Mouse (Mus musculus) cerebellum, adult 9-11 months (tissue): ENCODE measurements around the gene Nob1.
A peak's percentile ranks its signal among the peaks of the same experiment; 100 is the strongest.

Source experiments
- DNase-seq: peaks from one replicate; pipeline ENCODE4 v3.0.0; 2022

Nob1 gene

GRCm38 (mm10) chr8:107435962-107436831, 11.3 kb upstream of the Nob1 start, which contains the start of gene Wwp2:
TSS of gene Wwp2 (plus strand) at chr8:107436365.
- peak; percentile 79 for DNase-seq

- peak; percentile 20 for DNase-seq
Measured at GRCm38 (mm10) chr8:107435421-107435961, 10.6 kb upstream of the Nob1 start.

DNA sequence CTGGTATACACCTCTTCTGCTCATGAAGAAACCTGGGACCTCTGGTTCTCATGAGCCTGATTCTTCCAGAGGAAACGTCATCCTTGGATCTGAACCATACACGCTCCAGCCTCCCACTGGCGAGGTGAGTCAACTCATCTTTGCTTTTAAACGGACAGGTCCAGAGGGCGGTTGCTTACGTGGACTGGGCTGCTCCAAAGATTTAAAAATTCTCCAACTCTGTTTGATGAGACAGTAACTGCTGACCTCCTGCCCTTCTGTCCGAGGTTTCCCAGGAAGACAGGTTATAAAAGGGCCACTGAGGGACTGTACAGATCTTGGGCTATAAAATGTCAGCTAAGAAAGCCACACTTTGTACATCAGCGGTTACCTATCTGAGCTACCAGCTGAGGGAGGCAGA, 6.0 kb upstream of the Nob1 start:
- DNase-seq = no peak

GRCm38 (mm10) chr8:107425230-107425597, 363 bp upstream of the Nob1 start:
- DNase-seq = no peak

DNA sequence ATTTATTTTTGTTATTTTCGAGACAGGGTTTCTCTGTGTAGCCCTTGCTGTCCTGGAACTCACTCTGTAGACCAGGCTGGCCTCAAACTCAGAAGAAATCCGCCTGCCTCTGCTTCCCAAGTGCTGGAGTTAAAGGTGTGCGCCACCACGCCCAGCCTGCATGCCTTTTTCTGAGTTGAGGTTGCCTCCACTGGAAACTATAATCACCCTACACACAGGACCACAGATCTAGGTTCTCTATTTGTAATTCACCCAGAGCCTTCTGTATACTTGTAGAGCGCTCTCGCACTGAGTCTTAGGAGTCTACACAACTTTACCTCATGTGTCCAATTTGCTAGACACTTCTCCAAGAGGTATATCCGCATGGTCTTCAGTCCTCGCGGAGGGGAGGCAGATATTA, 675 bp downstream of the Nob1 start:
- DNase-seq = no peak

DNA sequence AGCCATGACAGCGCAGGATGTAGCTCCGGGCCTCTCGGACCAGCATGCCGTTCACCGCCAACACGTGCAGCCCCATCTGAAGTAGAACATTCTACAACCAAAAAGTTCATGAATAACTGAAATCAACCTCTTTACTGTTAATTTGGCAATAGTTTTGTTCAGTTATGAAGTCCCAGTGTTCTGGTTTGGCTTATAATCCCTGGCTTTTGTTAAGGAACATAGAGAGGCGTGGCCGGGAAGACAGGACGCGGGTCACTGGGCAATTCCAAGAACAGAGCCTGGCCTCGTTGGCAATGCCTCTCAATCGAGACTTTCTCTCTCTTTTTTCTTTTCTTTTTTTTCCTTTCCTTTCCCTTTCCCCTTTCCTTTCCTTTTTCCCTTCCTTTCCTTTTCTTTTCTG, 7.8 kb downstream of the Nob1 start:
- DNase-seq = no peak

- DNase-seq = no peak
Measured at GRCm38 (mm10) chr8:107413881-107414280, 11.0 kb downstream of the Nob1 start.

- no peak for DNase-seq
Measured at GRCm38 (mm10) chr8:107412552-107412951, 12.3 kb downstream of the Nob1 start.

DNA sequence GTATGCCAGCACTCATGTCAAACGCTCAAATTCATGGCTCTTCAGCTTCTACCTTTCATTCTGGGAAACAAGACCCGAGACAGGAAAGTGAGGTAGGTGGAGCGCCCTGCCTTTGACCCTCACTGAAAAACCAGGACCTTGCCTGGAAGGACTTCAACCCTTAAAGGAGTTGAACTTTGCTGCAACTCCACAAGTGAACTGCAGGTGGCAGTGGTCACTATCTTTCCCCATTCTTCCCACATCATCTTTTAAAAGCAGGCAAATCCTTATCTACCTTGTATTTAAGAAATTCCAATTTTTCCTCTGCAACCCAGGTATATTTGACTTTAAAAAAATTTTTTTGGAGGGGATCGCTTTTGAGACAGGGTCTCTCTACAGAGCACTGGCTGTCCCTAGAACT, 13.5 kb downstream of the Nob1 start:
- no peak for DNase-seq

- no peak for DNase-seq
Measured at GRCm38 (mm10) chr8:107405935-107406334, 18.9 kb downstream of the Nob1 start.

DNA sequence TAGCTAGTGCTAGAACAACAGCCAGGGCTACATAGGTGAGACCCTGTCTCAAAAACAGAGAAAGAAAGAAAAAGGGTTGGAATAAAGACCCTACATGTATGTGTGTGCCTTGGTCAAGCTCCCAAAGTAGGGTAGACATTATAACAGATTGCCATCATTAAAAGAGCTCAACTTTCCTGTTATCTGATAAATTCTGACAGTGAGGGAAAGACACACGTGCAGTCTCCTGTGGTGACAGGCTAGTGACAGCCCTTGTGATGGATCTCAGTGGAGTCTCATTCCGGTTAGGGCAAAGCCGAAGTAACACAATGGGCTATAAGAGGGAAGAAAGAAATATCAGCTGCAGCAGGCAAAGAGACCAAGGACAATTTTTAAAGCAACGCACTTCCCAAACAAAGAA, 20.8 kb downstream of the Nob1 start:
- no peak for DNase-seq

DNA sequence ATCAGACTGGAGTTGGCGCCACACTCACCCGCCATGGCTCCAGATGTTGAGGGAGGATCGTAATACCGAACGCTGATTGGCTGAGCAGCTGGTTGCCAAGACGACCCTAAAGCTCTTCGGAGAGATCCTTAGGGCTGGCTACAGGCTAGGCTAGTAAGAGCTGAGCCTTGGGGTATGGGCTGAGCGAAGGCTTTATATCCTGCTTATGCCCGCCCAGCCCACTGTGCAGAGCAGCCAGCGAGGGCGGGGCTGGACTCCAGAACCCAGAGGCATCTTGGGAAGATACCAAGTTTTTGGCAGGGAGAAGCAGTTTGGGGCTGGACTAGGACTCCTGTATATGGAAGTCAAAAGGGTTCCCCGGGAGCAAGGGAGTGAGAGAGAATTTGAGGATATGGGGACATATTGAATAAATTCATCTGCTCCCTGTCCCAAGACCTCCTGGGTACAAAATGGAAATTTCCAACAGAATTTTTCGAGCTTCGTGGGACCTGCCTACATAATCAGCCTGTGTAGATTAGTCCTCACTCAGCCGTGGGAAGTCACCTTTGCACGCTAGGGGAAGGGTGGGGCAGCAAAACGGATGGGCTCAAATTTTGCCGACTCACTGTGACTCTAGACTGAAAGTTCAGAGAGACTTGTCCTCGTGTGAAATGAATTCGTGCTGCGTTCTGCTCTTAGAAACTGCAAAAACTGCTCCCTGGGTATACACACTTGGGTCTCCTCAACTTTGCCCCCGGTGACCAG, 21.6 kb downstream of the Nob1 start, which contains the start of gene Nqo1:
TSS of gene Nqo1 (minus strand) at position 169 of the 744 bp plus-strand sequence.
- DNase-seq = peak; percentile 69

- no peak for DNase-seq
Measured at GRCm38 (mm10) chr8:107401866-107402265, 23.0 kb downstream of the Nob1 start.

DNA sequence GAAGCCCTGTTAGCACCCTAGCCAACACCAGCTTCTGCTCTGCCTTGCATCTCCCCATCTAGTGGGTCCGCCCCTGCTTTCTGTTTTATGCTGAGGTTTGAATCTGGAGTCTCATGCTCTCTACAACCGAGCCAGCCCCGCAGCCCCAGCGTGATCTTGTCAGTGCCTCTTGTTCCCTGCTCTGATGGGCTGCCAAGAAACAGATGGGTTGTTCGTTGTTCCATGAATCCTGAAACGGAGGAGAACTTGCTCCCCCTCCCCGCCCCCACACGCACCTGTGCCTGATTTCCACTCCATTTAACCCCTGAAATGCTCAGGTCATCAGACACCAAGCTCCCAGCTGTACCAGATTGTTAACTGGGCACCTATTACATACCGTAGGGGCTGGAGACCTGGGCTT, 25.4 kb downstream of the Nob1 start:
- DNase-seq = peak; percentile 82

GRCm38 (mm10) chr8:107397665-107398064, 27.2 kb downstream of the Nob1 start:
- no peak for DNase-seq

GRCm38 (mm10) chr8:107396106-107396670, 28.7 kb downstream of the Nob1 start:
- DNase-seq = no peak

DNA sequence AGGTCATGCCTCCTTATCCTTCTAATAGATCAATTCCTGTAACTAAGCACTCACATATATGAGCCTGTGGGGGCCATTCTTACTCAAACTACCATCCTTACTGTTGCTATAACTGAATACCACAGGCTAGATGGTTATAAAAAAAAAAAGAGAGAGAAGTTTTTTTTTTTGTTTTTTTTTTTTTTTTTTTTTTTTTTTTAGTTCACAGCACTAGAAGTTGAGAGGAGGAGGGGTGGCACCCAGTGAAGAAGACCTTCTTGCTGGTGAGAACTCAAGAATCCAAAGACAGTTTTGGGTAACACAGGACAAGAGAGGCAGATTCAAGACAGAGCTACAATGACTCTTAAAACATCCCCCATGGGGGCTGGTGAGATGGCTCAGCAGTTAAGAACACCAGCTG, 29.5 kb downstream of the Nob1 start:
- no peak for DNase-seq

GRCm38 (mm10) chr8:107391136-107391516, 33.7 kb downstream of the Nob1 start:
- DNase-seq = no peak

DNA sequence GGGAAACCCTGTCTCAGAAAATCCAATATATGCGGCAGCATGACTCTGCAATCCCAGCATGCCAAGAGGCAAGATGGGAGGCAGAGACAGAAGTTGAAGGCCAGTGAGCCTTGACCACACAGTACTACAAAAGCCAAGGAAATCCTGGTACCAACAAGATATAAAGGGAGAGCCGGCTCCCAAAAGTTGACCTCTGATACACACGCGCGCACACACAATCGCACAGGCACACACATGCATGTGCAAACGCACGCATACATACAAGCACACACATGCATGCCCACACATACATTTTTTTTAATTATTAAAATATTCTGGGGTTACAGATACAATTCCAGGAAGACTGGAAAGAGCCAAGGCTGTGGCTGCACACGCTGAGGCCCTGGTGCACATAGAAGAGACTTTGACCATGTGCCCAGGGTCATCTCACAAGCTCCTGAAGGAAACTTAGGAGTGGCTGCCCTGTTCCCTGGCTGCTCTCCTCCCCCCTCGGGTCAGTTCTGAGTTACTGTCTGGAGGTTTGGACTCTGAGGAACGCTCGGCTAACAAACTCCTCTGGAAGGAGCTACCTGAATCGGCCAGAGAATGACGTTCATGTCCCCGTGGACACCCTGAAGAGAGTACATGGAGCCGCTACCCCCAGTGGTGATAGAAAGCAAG, 34.2 kb downstream of the Nob1 start:
- no peak for DNase-seq

- DNase-seq = peak; percentile 48
Measured at GRCm38 (mm10) chr8:107389557-107389956, 35.3 kb downstream of the Nob1 start.

GRCm38 (mm10) chr8:107387861-107388260, 37.0 kb downstream of the Nob1 start:
- no peak for DNase-seq

DNA sequence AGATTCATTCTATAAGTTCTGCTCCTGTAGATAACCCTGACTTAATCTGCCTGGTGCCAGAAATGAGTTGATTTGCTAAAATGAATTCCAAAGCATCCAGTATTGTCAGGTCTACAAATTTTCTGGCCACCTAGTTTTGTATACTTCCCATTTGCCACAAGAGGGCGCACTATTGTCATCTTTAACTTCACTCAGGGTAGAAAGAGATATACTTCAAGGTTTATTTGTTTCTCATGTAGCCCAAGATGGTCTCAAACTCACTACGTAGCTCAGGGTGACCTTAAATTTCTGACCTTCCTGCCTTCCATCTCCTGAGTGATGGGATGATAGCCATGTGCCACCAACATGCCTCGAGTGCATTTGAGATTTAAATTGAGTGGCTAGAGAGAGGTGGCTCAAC, 38.2 kb downstream of the Nob1 start:
- DNase-seq = no peak

- no peak for DNase-seq
Measured at GRCm38 (mm10) chr8:107386171-107386570, 38.7 kb downstream of the Nob1 start.
